Mouse (Mus musculus): ENCODE data around the gene Ssh1. TPM values are rescaled to one million over a fixed set of nuclear protein-coding genes. Genes with fewer than 3 reads are reported as not detected.

Ssh1 gene
- polyA plus RNA-seq, 1 experiment from 2014 or later = 7.4 TPM

DNA sequence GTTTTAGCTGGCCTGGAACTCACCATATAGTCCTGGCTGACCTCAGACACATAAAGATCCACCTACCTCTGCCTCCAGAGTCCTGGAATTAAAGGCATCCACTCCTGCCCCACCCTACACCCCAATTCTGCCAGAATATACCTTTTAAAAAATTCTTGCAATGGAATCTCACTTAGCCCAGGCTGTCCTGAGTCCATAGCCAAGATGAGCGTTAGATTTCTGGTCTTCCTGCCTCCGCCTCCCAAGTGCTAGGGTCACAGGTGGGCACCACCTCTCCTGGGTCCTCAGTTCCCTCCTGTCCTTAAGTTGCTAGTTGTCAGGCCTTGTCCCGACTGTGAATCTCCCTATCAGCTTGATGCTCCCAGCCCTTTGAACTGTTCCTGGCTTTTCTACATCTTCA is 61.4 kb downstream of the Ssh1 start:
- no peak overlapping the region for H3K4me3 ChIP-seq (replicated peaks)
- H3K9ac ChIP-seq = no peak overlapping the region
- no peak for ATAC-seq (ENCODE audit: insufficient read depth)
- H3K4me1 ChIP-seq (replicated peaks) = peaks cover 29% of the 10 kb centered on the region
- H3K36me3 ChIP-seq (replicated peaks) = no peaks in the 10 kb centered on the region
- no peaks in the 10 kb centered on the region for H3K9me3 ChIP-seq (replicated peaks)
- no peak overlapping the region for H3K27ac ChIP-seq (replicated peaks)
- H3K27me3 ChIP-seq = no peaks in the 10 kb centered on the region
- 72% methylated on average over 3 of the region's 3 CpGs for WGBS (ENCODE audit: insufficient replicate concordance)
- no peak overlapping the region for H3K4me2 ChIP-seq

GRCm38 (mm10) chr5:113930648-113931609 is 62.8 kb downstream of the Ssh1 start:
- no peak overlapping the region for H3K4me3 ChIP-seq (replicated peaks)
- H3K36me3 ChIP-seq (replicated peaks) = no peaks in the 10 kb centered on the region
- WGBS (ENCODE audit: insufficient replicate concordance) = 15% methylated on average over 18 of the region's 18 CpGs
- no peaks in the 10 kb centered on the region for H3K27me3 ChIP-seq
- no peaks in the 10 kb centered on the region for H3K9me3 ChIP-seq (replicated peaks)
- no peak overlapping the region for H3K27ac ChIP-seq (replicated peaks)
- peaks cover 28% of the 10 kb centered on the region for H3K4me1 ChIP-seq (replicated peaks)
- no peak overlapping the region for H3K4me2 ChIP-seq
- no peak overlapping the region for H3K9ac ChIP-seq
- ATAC-seq (ENCODE audit: insufficient read depth) = no peak

DNA sequence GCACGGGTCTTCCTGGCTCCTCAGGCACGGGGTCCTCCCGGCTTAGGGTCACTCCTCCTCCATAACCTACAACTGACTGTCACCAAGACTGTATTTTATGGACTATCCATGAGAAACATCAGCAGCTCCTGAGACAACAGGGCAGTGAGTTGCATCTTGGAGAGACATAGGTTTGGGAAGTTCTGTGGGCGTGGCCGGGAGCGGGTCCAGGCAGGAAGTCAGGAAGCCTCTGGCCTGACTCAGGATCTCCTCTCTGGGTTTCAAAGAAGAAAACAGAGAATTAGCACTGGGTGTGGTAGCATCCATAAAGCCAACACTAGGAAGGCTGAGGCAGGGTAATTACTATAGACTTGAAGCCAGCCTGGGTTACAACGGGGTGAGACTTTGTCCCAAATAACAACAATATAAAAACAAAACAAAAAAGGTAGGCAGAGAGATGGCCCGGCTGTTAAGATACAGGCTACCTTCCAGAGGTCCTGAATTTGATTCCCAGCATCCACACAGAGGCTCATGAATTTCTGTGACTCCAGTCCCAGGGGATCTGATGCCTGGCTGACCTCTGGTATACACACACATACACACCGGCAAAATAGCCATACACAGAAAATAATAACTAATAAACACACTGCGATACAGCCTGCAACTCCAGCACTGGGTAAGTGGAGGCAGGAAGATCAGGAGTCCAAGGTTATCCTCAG is 63.6 kb downstream of the Ssh1 start:
- H3K4me2 ChIP-seq = no peak overlapping the region
- H3K4me3 ChIP-seq (replicated peaks) = no peak overlapping the region
- no peaks in the 10 kb centered on the region for H3K9me3 ChIP-seq (replicated peaks)
- H3K27me3 ChIP-seq = no peaks in the 10 kb centered on the region
- peaks cover 28% of the 10 kb centered on the region for H3K4me1 ChIP-seq (replicated peaks)
- H3K27ac ChIP-seq (replicated peaks) = no peak overlapping the region
- H3K9ac ChIP-seq = no peak overlapping the region
- 36% methylated on average over 10 of the region's 10 CpGs for WGBS (ENCODE audit: insufficient replicate concordance)
- ATAC-seq (ENCODE audit: insufficient read depth) = no peak; the same call in 1 of the 2 replicates
- H3K36me3 ChIP-seq (replicated peaks) = no peaks in the 10 kb centered on the region

- Histone ChIP-seq H3K9me3 (replicated peaks) (no peaks in the 10 kb centered on the region), H3K4me1 (replicated peaks) (peaks cover 23% of the 10 kb centered on the region), H3K36me3 (replicated peaks) (no peaks in the 10 kb centered on the region), H3K9ac (no peak overlapping the region), H3K27me3 (no peaks in the 10 kb centered on the region), H3K4me3 (replicated peaks) (no peak overlapping the region), H3K27ac (replicated peaks) (no peak overlapping the region), H3K4me2 (no peak overlapping the region)
- WGBS (ENCODE audit: insufficient replicate concordance) = 57% methylated on average over 10 of the region's 10 CpGs
- ATAC-seq (ENCODE audit: insufficient read depth) = no peak
These were observed 64.2 kb downstream of the Ssh1 start for GRCm38 (mm10) chr5:113929526-113929925.

DNA sequence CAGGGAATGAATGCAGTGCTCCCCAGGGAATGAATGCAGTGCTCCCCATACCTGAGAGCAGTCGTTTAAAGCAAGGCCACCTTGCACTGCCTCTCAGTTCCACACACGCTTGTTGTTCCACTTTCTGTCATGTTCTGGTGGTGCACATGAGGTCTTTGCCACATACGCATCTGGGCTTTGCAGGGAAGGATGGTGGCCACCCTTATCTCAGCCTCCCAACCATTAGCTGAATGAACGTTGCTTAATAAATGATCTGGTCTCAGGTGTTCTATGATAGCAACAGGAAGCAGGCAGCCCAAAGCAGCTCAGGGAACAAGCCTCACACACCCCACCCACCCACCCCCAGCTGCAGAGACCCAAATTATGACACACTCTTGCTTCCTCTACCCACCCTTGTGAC is 69.1 kb downstream of the Ssh1 start:
- no peak overlapping the region for H3K27ac ChIP-seq (replicated peaks)
- no peak overlapping the region for H3K9ac ChIP-seq
- 26% methylated on average over 4 of the region's 4 CpGs for WGBS (ENCODE audit: insufficient replicate concordance)
- no peaks in the 10 kb centered on the region for H3K36me3 ChIP-seq (replicated peaks)
- no peak overlapping the region for H3K4me3 ChIP-seq (replicated peaks)
- H3K9me3 ChIP-seq (replicated peaks) = no peaks in the 10 kb centered on the region
- peak; percentile 28; the same call in 1 of the 2 replicates for ATAC-seq (ENCODE audit: insufficient read depth)
- H3K4me1 ChIP-seq (replicated peaks) = no peaks in the 10 kb centered on the region
- no peaks in the 10 kb centered on the region for H3K27me3 ChIP-seq
- H3K4me2 ChIP-seq = no peak overlapping the region

GRCm38 (mm10) chr5:113921310-113922166 is 72.2 kb downstream of the Ssh1 start:
- 42% methylated on average over 6 of the region's 6 CpGs for WGBS (ENCODE audit: insufficient replicate concordance)

DNA sequence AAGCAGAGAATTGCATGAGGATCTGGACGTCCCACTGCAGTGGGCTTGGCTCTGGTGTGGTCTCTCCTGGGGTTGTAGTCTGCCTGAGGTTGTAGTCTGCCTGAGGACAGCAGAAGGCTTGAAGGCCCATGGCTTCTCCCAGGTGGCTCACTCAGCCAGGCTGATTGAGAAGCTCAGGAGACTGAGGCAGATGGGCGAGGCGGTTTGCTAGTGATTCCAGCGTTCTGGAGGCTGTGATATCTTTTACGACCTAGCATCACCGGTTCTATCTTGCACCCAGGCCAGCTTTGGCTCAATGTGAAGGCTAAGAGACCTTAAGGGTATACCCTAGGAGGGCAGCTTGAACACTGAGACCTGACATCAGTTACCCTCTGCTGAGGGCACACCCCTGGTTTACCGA is 74.6 kb downstream of the Ssh1 start:
- no peak overlapping the region for H3K27ac ChIP-seq (replicated peaks)
- ATAC-seq (ENCODE audit: insufficient read depth) = no peak
- 35% methylated on average over 7 of the region's 7 CpGs for WGBS (ENCODE audit: insufficient replicate concordance)

More at GRCm38 (mm10) chr5:113921310-113922166, 72.2 kb downstream of the Ssh1 start:
- Histone ChIP-seq H3K9ac (no peak overlapping the region), H3K4me1 (replicated peaks) (no peaks in the 10 kb centered on the region), H3K27ac (replicated peaks) (no peak overlapping the region), H3K27me3 (no peaks in the 10 kb centered on the region), H3K4me2 (no peak overlapping the region), H3K4me3 (replicated peaks) (no peak overlapping the region), H3K9me3 (replicated peaks) (no peaks in the 10 kb centered on the region), H3K36me3 (replicated peaks) (no peaks in the 10 kb centered on the region)
- no peak for ATAC-seq (ENCODE audit: insufficient read depth)

DNA sequence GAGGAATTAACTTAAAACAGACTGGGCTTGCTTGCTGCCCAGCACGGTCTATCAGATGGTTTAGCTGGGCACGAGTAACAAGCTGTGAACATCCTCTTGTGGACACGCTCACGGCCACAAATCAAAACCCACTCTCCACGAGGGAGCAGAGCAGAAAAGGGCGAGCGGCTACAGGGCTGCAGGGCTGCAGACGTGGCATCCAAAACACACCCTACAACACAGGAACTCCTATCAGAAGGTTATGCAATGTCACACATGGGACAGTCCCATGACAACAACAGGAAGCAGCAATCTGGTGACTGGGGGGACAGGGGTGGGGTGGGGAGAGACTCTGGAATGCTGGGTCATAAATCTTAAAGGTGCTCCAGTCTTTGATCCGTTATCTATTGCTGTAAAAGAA is 75.0 kb downstream of the Ssh1 start:
- H3K27ac ChIP-seq (replicated peaks) = no peak overlapping the region
- no peak overlapping the region for H3K9ac ChIP-seq
- ATAC-seq (ENCODE audit: insufficient read depth) = no peak
- H3K4me1 ChIP-seq (replicated peaks) = no peaks in the 10 kb centered on the region
- H3K4me2 ChIP-seq = no peak overlapping the region
- H3K4me3 ChIP-seq (replicated peaks) = no peak overlapping the region
- H3K36me3 ChIP-seq (replicated peaks) = no peaks in the 10 kb centered on the region
- no peaks in the 10 kb centered on the region for H3K27me3 ChIP-seq
- H3K9me3 ChIP-seq (replicated peaks) = no peaks in the 10 kb centered on the region
- 11% methylated on average over 9 of the region's 9 CpGs for WGBS (ENCODE audit: insufficient replicate concordance)

More for the DNA sequence above, 74.6 kb downstream of the Ssh1 start:
- no peak overlapping the region for H3K4me2 ChIP-seq
- no peaks in the 10 kb centered on the region for H3K36me3 ChIP-seq (replicated peaks)
- H3K4me1 ChIP-seq (replicated peaks) = no peaks in the 10 kb centered on the region
- H3K27me3 ChIP-seq = no peaks in the 10 kb centered on the region
- H3K9ac ChIP-seq = no peak overlapping the region
- no peak overlapping the region for H3K4me3 ChIP-seq (replicated peaks)
- H3K9me3 ChIP-seq (replicated peaks) = no peaks in the 10 kb centered on the region

- no peak overlapping the region for H3K9ac ChIP-seq
- H3K36me3 ChIP-seq (replicated peaks) = no peaks in the 10 kb centered on the region
- ATAC-seq (ENCODE audit: insufficient read depth) = no peak
- 68% methylated on average over 6 of the region's 6 CpGs for WGBS (ENCODE audit: insufficient replicate concordance)
- H3K27ac ChIP-seq (replicated peaks) = no peak overlapping the region
- peaks cover 49% of the 10 kb centered on the region for H3K4me1 ChIP-seq (replicated peaks)
- H3K9me3 ChIP-seq (replicated peaks) = no peaks in the 10 kb centered on the region
- H3K4me2 ChIP-seq = peak overlapping the region; percentile 100
- no peaks in the 10 kb centered on the region for H3K27me3 ChIP-seq
- H3K4me3 ChIP-seq (replicated peaks) = no peak overlapping the region
These were observed 83.0 kb downstream of the Ssh1 start for GRCm38 (mm10) chr5:113910705-113911104.

DNA sequence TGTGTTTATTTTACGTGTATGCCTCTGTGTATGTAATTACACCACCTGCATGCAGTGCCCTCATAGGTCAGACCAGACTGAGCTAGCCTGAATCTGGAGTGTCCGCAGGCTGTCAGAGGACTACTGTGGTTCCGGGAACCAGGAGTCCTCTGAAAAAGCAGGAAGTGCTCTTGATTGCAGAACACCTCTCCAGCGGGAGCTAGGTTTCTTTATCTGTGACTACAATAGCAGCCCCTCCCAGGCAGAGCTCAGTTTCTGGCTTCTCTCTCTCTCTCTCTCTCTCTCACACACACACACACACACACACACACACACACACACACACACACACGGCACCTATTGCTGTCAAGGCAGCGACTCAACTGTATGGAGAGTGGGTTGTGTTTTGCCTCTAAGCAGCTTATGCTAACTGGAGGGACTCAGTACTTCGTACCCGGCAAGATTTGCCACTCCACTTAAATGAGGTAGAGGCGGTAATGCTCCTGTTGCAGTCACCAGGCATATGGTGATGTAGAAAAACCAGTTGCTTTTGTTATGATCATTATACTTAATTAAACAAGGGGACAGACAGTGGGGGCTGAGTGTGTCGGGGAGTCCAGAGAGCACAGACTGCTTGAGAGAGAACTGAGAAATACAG is 83.5 kb downstream of the Ssh1 start:
- no peak for ATAC-seq (ENCODE audit: insufficient read depth)
- H3K4me1 ChIP-seq (replicated peaks) = peaks cover 54% of the 10 kb centered on the region

More for the DNA sequence above, 83.5 kb downstream of the Ssh1 start:
- 12% methylated on average over 10 of the region's 10 CpGs for WGBS (ENCODE audit: insufficient replicate concordance)
- no peaks in the 10 kb centered on the region for H3K36me3 ChIP-seq (replicated peaks)
- peak overlapping the region; percentile 100 for H3K4me2 ChIP-seq
- H3K4me3 ChIP-seq (replicated peaks) = no peak overlapping the region
- H3K9me3 ChIP-seq (replicated peaks) = no peaks in the 10 kb centered on the region
- peak overlapping the region; percentile 72 for H3K27ac ChIP-seq (replicated peaks)
- H3K27me3 ChIP-seq = no peaks in the 10 kb centered on the region
- H3K9ac ChIP-seq = no peak overlapping the region

Measured in liver, embryonic 15.5 days (tissue).